Mouse (Mus musculus): ENCODE measurements around the gene Ghr.

Ghr gene

GRCm38 (mm10) chr15:3582807-3583636 lies at the start of gene Ghr:
Gene Ghr, minus strand, starts transcription at chr15:3583492.
- DNase-seq (ENCODE audit: low read depth): peak; percentile 52

- no peak for DNase-seq (ENCODE audit: low read depth)
These were observed 39.5 kb upstream of the Ghr start for GRCm38 (mm10) chr15:3622746-3623145.

- DNase-seq (ENCODE audit: low read depth): no peak
These were observed 37.1 kb upstream of the Ghr start for GRCm38 (mm10) chr15:3620368-3620767.

- no peak for DNase-seq (ENCODE audit: low read depth)
These were observed 35.0 kb upstream of the Ghr start for GRCm38 (mm10) chr15:3618311-3618710.

- DNase-seq (ENCODE audit: low read depth): no peak
These were observed 28.7 kb upstream of the Ghr start for GRCm38 (mm10) chr15:3611961-3612360.

- no peak for DNase-seq (ENCODE audit: low read depth)
These were observed 24.7 kb upstream of the Ghr start for GRCm38 (mm10) chr15:3607951-3608350.

- DNase-seq (ENCODE audit: low read depth): no peak
These were observed 18.8 kb upstream of the Ghr start for GRCm38 (mm10) chr15:3602098-3602486.

- no peak for DNase-seq (ENCODE audit: low read depth)
These were observed 18.3 kb upstream of the Ghr start for GRCm38 (mm10) chr15:3601422-3602097.

- no peak for DNase-seq (ENCODE audit: low read depth)
These were observed 4.6 kb upstream of the Ghr start for GRCm38 (mm10) chr15:3587879-3588278.

- DNase-seq (ENCODE audit: low read depth): no peak
These were observed 1.1 kb upstream of the Ghr start for GRCm38 (mm10) chr15:3584361-3584760.

- DNase-seq (ENCODE audit: low read depth): peak; percentile 6
These were observed 1.2 kb downstream of the Ghr start for GRCm38 (mm10) chr15:3581861-3582806.

GRCm38 (mm10) chr15:3581337-3581736 lies 2.0 kb downstream of the Ghr start:
- DNase-seq (ENCODE audit: low read depth): no peak

- DNase-seq (ENCODE audit: low read depth): no peak
These were observed 3.1 kb downstream of the Ghr start for GRCm38 (mm10) chr15:3580216-3580615.

- no peak for DNase-seq (ENCODE audit: low read depth)
These were observed 4.9 kb downstream of the Ghr start for GRCm38 (mm10) chr15:3578286-3578980.

GRCm38 (mm10) chr15:3569178-3569903 lies 14.0 kb downstream of the Ghr start:
- DNase-seq (ENCODE audit: low read depth): no peak

- no peak for DNase-seq (ENCODE audit: low read depth)
These were observed 18.7 kb downstream of the Ghr start for GRCm38 (mm10) chr15:3564570-3564969.

- no peak for DNase-seq (ENCODE audit: low read depth)
These were observed 19.3 kb downstream of the Ghr start for GRCm38 (mm10) chr15:3563929-3564516.

GRCm38 (mm10) chr15:3563473-3563872 lies 19.8 kb downstream of the Ghr start:
- DNase-seq (ENCODE audit: low read depth): no peak

GRCm38 (mm10) chr15:3558524-3558923 lies 24.8 kb downstream of the Ghr start:
- DNase-seq (ENCODE audit: low read depth): no peak

- no peak for DNase-seq (ENCODE audit: low read depth)
These were observed 39.0 kb downstream of the Ghr start for GRCm38 (mm10) chr15:3544289-3544688.
